Mouse (Mus musculus): ENCODE measurements at regions not wholly inside any gene's neighbourhood (a gene's known extent, or its start where the extent isn't known, plus 50 kb on each side); places are given as distances from the start of the nearest gene placed in this dataset.

- CTCF ChIA-PET: no interaction called here
Measured at GRCm38 (mm10) chr5:120315116-120315515, 116.4 kb upstream of the Lhx5 start.

GRCm38 (mm10) chr5:120318951-120319350 lies 112.5 kb upstream of the Lhx5 start:
- CTCF ChIA-PET: no interaction called here

- CTCF ChIA-PET: no interaction called here
Measured at GRCm38 (mm10) chr5:120322031-120322731, 109.3 kb upstream of the Lhx5 start.

- CTCF ChIA-PET: no interaction called here
Measured at GRCm38 (mm10) chr5:120322732-120323316, 108.7 kb upstream of the Lhx5 start.

- CTCF ChIA-PET: no interaction called here
Measured at GRCm38 (mm10) chr5:120324111-120324510, 107.4 kb upstream of the Lhx5 start.

- CTCF ChIA-PET: no interaction called here
Measured at GRCm38 (mm10) chr5:120325386-120325910, 106.1 kb upstream of the Lhx5 start.

- CTCF ChIA-PET: no interaction called here
Measured at GRCm38 (mm10) chr5:120332030-120332429, 99.5 kb upstream of the Lhx5 start.

- CTCF ChIA-PET: no interaction called here
Measured at GRCm38 (mm10) chr5:120339162-120339561, 92.3 kb upstream of the Lhx5 start.

GRCm38 (mm10) chr5:120340696-120341231 lies 90.7 kb upstream of the Lhx5 start:
- CTCF ChIA-PET: no interaction called here

- CTCF ChIA-PET: no interaction called here
Measured at GRCm38 (mm10) chr5:120350461-120350860, 81.0 kb upstream of the Lhx5 start.

- CTCF ChIA-PET: no interaction called here
Measured at GRCm38 (mm10) chr5:120351827-120352226, 79.7 kb upstream of the Lhx5 start.

GRCm38 (mm10) chr5:120353657-120354056 lies 77.8 kb upstream of the Lhx5 start:
- CTCF ChIA-PET: no interaction called here

- CTCF ChIA-PET: no interaction called here
Measured at GRCm38 (mm10) chr5:120356950-120357349, 74.5 kb upstream of the Lhx5 start.

GRCm38 (mm10) chr5:120358084-120358690 lies 73.3 kb upstream of the Lhx5 start:
- CTCF ChIA-PET: no interaction called here

- CTCF ChIA-PET: no interaction called here
Measured at GRCm38 (mm10) chr5:120365950-120366467, 65.5 kb upstream of the Lhx5 start.

GRCm38 (mm10) chr5:120368797-120369196 lies 62.7 kb upstream of the Lhx5 start:
- CTCF ChIA-PET: no interaction called here

GRCm38 (mm10) chr5:120371176-120371819 lies 60.2 kb upstream of the Lhx5 start:
- CTCF ChIA-PET: no interaction called here

- CTCF ChIA-PET: no interaction called here
Measured at GRCm38 (mm10) chr5:120373426-120373825, 58.1 kb upstream of the Lhx5 start.
